Mouse (Mus musculus) cerebellum, adult 2 months (tissue): Measurements from ENCODE around the gene Limd1.

Experiments
- CTCF ChIP-seq: fragments of 200-500 bp; IDR thresholded peaks from 2 replicates; pipeline ENCODE4 v1.5.1; 2011; ENCODE audit warnings: low read depth, mild to moderate bottlenecking, control low read depth, low read length, moderate library complexity, borderline replicate concordance; ENCODE audit not compliant: insufficient read depth
- POLR2A ChIP-seq: fragments of 200-500 bp; IDR thresholded peaks from 2 replicates; pipeline ENCODE4 v1.6.1; 2011; ENCODE audit warnings: low read length, control low read depth, borderline replicate concordance; ENCODE audit not compliant: insufficient read depth

GRCm38 (mm10) chr9:123469087-123469486 is 9.4 kb upstream of the Limd1 start:
- TF ChIP-seq CTCF (no peak), POLR2A (no peak)
